Mouse (Mus musculus) T-helper 17 cell (primary cell): Measurements from ENCODE around the gene Bhlhe23.

ENCODE experiments used
- in situ Hi-C, 2 experiments: fragments of 300-600 bp; cut with MboI, MseI; formaldehyde crosslinking; loops; 1 replicate in 1 of 2; 2 replicates in 1 of 2; pipeline ENCODE4 v1.15.1; 2025; ENCODE audit warnings: high pct_unique_total_duplicates in 2 of 2

Gene Bhlhe23

DNA sequence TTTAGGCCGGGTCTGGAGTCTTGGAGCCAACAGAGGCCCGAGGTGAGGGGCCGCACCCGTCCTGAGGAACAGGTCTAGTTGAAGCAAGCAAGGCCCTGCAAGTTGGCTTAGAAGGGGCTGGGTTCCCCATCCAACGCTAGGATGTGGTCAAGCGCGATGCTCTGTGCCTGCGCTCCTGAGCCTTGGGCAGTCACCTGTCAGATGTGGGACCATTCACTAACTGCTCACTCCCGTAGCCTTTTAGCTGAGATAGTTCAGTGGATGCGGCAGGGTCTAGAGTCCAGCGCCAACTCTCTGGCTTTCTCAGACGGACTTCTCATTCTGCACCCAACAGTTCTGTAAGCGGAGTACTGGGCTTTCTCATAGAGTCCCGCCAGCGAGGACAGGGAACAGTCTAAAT, 1.1 kb downstream of the Bhlhe23 start:
- in situ Hi-C loops, result no loop called here

DNA sequence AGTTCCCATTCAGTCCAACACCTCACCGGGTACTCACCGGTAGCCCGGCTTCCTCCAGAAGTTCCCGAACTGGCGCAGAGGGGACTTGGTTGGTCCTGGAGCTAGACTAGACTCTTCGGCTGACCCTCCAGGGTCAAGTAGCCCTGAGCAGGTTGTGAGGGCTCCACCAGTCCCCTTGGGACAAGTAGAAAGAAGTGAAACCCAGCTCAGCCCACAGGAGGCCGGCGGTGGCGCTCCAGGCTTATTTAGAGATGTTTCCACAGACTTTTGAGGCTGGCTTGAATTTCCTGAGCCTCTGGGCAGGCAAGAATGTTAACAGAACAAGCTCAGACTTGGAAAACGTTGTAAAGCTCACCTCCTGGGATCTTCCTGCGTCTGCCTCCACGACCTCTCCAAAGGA, 1.5 kb downstream of the Bhlhe23 start:
- in situ Hi-C loops, result no loop called here

DNA sequence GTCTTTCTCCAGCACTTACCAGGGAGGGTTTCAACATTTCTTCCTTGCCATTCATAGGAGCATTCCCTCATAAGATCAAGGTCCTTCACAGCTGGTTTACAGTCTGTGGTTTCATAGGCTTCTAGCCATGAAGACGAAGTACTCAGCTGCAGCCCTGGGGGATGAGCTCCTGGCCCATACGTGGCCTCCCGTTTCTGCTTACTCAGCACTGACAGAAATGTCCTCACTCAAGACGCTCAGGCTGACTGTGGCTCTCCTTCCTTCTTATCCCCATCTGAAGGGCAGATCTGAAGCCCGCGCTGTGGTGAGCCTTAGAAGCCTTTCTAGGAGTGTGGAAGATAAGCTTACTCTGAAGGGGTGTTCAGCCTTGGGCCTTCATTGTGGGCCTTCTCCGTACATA, 11.0 kb downstream of the Bhlhe23 start:
- in situ Hi-C loops, result loop anchor here in 1 of 2 experiments (10.0 kb wide), 1 partner anchor 291 kb away; no protein-coding TSS in a partner anchor

DNA sequence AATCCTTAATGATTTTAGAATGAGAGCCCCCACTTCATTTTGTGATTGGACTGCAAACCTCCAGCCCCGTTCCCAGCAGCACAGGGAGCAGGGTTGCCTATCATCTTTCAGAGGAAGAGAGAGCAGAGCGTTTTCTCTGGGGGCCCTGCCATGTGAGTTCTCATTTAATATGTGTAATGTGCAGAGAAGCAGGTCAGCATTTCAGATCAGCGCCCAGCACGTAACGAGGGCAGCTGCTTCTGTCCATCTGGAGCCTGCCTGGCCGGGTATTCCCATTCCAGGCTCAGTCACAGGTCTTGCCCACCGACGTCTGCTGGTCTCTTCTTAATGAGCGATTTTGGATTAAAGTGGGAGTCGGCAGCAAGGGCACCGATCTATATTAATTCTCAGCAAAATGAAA, 11.7 kb downstream of the Bhlhe23 start:
- in situ Hi-C loops, result loop anchor here in 1 of 2 experiments (10.0 kb wide), 1 partner anchor 290 kb away; no protein-coding TSS in a partner anchor

DNA sequence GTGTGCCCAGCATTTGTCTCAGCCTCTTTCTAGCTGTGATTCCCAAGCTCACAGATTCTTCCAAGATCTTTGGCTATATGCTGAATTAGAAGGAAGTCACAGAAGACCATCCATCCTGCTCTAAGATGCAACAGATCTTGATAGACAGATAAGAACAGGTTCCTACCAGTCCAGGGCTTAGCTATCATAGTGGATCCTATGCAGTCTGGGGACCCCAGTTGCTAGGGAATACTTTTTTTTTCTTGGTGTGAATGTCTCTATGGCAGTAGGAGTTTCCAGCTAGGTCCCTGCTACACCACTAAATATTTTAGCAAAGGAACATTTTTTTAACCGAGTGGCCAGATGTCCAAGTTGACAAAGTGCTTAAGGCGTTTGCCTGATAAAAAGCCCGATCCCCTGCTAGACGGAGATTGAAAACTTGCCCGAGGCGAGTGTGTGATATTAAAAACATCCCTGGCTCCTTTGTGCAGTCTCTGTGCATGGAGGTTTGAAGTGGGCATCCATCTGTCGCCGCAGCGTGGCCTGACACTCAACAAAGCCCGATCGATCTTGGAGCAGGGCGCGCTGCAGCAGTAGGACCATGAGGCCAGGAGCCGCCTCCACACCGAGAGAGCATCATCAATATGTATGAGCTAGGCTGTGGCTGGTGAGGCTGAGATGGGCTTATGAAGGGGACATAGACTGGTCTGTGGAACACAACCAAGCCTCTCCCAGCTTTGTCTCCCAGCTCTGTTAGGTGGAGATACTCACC, 18.0 kb downstream of the Bhlhe23 start:
- in situ Hi-C loops, result no loop called here

DNA sequence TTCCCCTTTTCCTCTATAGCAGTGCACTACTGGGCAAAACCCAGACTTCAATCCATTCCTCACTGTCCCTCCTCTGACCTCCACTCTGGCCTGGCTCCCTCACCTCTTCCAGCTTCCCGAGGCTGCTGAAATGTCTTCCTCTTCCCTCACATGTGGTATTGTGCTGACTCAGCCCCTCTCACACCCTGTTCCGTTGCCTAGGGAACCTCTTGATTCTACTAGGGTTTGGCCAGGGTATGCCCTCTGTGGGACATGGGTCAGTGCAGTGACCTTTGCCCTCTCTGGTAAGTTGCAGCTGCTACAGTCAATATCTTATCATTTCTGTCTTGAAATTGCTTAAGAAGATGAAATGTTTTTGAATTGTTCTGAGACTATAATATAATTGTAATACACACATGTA, 19.9 kb downstream of the Bhlhe23 start:
- in situ Hi-C loops, result no loop called here

DNA sequence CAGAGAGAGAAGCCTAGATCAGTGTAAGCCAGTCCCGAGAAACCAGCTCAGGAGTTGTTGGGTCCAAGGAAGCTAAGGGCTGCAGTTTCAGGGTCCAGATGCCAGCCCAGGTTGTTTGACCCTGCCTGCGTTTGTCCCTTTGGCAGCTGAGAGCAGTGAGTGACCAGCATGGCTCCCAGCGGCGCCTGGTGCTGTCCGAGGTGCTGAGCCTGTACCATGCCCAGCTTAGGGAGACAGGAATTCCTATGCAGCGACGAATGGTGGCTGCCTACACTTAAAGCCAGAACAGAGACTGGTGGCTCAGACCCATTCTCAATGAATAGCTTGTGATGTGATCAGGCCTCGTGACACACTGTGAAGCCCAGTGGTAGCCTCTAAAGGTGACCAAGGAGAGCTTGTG, 20.8 kb downstream of the Bhlhe23 start:
- in situ Hi-C loops, result no loop called here

DNA sequence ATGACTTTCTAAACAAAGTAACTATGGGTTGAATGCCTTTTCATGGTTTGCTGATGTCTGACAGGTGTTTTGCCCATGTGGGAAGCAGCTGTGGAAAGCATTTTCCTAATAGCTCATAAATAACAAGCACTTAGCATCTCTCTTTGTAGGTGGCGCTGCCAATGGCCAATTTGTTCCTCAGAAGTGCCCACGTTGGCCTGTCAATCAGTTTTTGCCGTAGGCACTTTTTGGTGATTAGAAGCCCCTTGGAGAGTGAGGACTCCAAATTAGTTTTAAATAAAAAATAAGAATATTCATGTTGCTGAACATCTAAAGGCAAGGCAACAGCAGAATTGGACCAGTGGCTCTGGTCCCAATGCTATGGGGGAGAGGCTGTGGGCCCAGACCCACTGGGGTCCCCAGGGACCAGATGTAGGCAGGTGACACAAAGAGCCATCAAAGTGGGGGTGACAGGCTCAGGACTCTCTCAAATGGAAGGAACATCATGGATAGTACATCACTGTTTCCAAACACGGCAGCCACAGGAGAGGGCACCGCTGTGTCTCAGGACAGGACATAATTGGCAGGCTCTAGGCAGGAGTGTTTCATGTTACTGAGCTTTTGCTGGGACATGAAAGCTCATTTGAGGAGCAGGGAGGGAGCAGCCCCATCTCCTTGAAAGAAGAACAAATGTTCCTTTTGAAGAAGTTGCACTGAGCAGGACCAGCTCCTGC, 21.6 kb downstream of the Bhlhe23 start:
- in situ Hi-C loops, result no loop called here

DNA sequence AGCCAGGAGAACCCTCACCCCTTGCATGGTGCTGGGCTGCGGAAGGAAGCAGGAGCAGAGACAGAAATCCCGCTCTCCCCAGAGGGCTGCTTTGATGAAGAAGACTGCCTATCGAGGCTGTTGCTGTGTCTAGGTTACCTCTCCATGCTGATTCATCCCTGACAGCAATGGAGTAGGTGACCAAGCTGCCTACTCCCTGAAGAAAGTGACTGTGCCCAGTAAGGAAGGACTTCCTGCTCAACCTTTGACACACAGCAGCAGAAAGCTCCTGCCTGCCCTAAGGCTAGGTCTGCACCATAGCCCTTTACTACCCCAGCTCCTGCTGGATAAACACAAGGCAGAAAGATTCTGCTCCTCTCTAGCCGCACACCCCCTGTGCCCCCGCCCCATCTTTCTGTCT, 27.8 kb downstream of the Bhlhe23 start:
- in situ Hi-C loops, result no loop called here

DNA sequence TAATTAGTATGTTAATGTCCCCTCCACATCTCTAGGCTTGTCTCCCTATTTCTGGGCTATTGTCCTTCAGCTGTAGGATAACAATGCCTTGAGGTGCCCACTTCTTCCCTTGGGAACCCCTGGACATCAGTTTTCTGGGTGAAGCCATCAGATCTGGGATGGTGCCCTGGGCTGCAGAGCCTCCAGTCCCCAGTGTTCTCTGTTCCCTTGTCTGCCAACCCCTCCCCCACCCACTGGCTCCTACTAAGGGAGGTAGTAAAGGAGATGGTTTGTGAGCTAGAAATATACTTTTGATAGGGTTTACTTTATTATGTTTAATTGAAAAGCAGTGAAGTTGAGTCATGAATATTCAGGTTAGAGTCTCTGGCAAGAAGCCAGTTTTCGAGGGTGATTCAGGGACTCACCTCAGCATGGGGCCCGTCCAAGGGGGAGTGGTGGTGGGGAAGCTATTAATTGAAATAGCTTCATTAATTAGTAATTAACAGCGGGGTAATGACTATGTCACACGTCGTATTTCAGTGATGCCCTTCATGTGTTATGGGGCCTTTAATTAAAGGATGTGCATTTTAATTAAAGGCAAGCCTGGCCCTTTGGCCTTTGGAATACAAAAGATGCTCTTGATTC, 30.0 kb downstream of the Bhlhe23 start:
- in situ Hi-C loops, result no loop called here

DNA sequence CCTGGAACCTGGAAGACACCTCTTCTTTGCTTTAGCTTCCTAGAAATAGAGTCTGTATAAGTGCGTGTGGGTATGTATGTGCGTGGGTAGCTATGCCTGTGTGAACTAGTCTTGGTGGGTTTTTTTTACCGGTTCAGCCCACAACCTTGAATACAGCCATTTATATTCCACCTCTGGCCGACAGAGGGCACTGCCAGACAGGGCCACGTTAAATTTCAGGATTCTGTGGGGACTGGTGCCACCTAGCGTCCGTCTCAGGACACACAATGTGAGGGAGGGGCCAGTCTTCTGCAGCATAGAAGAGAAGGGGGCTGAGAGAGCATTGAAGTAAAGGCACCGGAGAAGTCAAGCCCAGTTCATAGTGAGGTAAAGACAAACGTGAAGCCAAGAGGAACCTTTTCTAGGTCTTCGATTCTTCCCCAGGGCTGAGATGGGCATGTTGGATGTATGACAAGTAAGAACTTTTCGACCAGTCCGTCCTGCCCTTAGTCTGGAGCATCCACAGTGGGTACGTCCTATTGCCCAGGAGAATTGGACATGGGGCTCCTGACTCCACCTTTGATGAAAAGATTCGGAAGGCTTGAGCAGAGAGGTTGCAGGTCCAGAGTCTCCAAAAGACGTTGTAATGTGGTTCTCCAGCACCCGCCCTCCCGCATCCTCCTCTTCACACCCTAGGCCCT, 31.3 kb downstream of the Bhlhe23 start:
- in situ Hi-C loops, result no loop called here

DNA sequence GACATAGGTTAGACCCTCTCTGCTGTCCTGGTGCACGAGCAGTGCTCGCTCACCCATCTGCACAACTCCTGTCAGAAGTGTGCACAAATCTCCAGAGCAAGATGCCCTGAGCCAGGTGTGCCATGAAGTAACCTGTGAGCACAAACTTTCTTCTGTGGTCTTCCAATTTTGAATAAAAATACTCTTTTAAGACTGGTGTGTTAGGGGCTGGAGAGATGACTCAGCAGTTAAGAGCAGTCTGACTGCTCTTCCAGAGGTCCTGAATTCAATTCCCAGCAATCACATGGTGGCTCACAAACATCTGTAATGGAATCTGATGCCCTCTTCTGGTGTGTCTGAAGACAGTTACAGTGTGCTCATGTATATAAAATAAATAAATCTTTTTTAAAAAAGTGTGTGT, 33.4 kb downstream of the Bhlhe23 start:
- in situ Hi-C loops, result loop anchor here (5.0 kb wide), 3 partner anchors 66 to 161 kb away; partner anchors contain the start of gene Mrgbp (in 1 of the 2)

DNA sequence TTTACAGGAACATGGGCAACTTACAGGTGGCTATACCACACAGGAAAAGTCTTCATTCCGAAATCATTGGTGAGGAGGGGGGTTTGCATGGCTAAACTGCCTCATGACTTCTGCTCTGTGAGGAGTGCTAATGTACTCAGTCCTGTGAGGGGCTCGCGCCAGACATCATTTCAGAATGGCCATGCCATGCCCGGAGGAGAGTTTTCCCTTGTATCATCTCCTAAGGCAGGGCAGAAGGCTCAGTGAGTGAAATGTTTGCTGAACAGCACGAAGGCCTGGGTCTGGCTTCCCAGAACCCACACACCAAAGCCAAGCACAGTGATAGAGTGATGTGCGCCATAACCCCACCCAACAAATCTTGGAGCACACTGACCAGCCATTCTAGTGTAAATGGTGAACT, 33.9 kb downstream of the Bhlhe23 start:
- in situ Hi-C loops, result loop anchor here (5.0 kb wide), 3 partner anchors 66 to 161 kb away; partner anchors contain the start of gene Mrgbp (in 1 of the 2)

DNA sequence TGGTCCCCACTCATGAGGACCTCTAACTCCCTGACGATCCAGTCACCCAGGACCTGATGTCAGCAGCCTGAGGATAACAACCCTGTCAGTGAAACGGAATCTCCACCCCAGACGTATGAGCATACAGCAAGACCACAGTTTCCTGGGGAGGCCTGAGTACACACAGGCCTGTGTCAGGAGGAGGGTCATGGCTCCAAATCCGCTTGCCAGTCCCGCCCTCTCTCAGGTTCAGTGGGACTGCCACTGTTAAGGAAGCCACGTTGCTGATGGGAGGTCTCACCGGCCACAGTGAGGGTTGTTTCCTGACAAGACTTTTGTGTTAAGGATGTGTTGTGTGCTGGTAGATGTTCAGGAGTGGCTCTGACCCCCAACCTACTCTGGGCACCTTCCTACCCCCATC, 35.3 kb downstream of the Bhlhe23 start:
- in situ Hi-C loops, result loop anchor here (5.0 kb wide), 3 partner anchors 64 to 159 kb away; partner anchors contain the start of gene Mrgbp (in 1 of the 2)

DNA sequence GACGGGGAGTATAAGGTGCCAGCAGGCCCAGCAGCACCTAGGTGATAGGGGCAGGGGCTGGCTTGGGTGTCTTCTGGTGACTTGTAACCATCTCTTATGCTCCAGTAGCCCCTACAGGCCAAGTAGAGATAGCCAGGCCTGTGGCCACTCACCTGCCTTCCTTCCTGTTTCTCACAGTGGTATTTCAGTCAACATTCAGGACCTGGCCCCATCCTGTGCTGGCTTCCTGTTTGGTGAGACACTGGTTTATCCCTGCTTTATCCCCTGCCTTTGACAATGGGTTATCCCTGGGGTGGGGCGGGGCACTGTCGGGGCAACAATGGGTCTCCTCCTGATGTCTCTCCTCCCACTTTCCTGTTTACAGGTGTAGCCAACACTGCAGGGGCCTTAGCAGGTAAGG, 36.4 kb downstream of the Bhlhe23 start:
- in situ Hi-C loops, result loop anchor here (5.0 kb wide), 3 partner anchors 63 to 158 kb away; partner anchors contain the start of gene Mrgbp (in 1 of the 2)

DNA sequence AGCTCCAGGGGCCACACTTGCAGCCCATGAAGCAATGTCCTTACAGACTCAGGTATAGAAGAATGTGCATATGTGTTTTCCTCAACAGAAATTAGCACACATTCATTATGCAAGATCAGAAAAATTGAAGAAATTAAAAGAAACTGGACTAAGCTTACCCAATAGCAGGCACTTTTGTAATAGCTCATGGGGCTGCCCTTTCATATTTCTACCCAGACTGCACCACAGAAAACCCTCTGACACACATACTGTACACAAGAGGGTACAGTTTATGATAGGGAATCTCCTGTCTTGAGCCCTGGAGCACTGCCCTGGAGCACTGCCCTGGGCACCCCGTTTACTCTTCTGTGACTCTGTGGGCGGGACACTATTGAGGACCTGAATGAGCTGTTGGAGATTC, 38.7 kb downstream of the Bhlhe23 start:
- in situ Hi-C loops, result no loop called here

DNA sequence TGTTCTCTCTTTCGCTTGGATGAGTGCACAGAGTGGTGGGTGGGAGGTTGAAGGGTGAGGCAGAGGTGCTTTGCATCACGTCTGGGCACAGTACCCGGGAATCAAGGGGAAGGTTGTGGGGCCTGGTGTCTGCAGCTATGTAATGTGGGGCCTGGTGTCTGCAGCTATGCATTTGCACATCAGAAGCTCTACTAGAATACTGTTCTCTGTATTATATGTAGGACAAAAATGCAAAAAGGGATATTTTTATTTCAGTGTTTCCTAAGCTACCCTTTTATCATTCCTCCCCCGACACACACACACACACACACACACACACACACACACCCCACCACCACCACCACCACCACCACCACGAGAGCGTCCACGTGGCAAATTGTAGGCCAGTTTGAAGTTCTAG, 41.5 kb downstream of the Bhlhe23 start:
- in situ Hi-C loops, result no loop called here

DNA sequence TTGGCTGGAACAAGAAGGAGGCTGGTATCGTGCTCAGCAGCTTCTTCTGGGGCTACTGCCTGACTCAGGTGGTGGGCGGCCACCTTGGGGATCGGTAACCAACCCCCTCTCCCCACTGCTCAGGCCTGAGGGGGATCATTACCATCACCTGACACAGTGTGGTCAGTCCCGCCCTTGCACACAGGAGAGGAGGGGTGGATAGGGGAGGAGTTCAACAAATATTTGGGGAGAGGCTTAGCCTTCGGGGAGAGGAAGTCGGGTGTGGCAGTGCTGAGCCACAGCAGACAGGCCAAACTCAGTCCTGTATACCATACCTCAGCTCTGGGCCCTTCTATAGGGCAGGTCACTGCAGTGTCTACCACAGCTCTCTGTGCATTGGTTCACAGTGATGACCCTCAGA, 44.7 kb downstream of the Bhlhe23 start:
- in situ Hi-C loops, result no loop called here

DNA sequence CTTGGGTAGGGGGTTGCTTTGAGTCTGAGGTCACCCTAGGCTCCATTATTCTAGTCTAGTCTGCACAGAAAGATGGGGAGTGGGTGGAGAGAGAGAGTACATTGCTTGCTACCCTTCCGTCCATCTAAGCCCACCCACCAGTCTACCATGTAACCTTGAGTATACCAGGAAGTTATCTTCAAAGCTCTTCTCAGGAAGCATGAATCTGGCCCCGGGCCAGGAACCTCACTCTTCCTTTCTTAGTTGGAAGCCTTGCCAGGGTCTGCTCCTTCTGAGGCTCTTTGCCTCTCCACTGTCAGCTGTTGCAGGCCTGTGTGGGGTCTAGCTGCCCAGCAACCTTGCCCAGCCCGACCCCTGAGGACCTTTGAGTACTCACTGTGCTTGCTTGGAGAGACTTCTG, 45.7 kb downstream of the Bhlhe23 start:
- in situ Hi-C loops, result no loop called here

DNA sequence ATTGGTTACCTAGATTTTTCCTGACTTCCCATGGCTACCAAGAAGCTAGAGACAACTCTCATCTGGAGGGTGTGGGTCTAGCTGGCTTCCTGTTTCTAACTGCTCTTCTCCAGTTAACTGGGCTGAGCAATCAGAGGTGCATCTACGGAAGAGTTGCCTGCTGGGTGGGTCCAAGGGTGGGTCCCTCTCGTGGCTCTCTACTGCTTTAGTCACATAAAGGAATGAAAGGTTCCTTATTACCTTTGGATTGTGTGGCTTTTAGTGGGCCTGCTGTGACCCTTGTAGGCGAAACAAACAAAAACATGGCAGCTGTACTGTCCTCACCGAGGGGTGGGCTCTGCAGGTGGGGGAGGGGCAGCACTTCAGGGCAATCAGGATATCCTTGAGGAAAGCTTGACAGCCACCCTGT, 49.1 kb downstream of the Bhlhe23 start:
- in situ Hi-C loops, result no loop called here

DNA sequence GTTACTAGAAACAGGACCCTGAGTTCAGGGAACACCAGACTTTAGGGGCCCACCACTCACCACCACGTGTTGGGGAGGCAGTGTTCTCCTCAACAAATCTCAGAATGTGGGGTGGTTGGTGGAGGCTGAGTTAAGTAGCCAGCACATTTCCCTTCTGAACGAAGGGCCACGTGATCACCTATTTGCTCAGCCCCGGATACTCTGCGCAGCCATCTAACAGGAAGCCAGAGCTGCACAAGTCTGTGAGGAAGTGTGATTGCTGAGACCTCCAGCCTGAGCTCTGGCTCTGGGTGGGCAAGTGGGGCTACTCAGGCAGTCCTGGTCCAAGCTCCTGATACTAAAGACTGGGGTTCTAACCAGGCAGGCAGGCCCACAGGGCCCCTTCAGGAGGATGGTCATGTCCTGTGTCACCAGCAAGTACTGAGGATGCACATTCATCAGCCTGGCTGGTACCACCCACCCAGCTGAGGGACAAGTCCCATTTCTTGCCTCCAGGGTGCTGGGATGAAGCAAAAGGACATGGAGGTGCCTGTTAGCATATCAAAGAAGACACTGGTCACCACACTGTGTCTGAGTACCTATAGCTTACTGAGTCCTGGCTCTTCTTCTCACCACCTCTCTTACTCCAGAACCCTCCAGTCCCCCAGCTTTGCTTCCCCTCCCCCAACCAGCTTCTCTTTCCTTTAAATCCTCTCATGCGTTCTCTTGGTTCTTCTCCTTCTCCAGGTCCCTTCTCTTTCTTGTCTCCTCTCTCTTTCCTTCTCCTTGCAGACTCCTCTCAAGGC, 49.9 kb downstream of the Bhlhe23 start:
- in situ Hi-C loops, result no loop called here
